Mouse (Mus musculus) B cell, adult 2 months (primary cell): ENCODE results near the gene Tbc1d2b.

Source experiments
- DNase-seq, 2 experiments: peaks; one replicate each; pipeline ENCODE4 v3.0.0; 2022

Gene Tbc1d2b

GRCm38 (mm10) chr9:90200501-90200900 lies 70.1 kb downstream of the Tbc1d2b start:
- no peak for DNase-seq

GRCm38 (mm10) chr9:90199611-90200010 lies 71.0 kb downstream of the Tbc1d2b start:
- no peak for DNase-seq

GRCm38 (mm10) chr9:90198531-90199449 lies 71.8 kb downstream of the Tbc1d2b start:
- no peak for DNase-seq

GRCm38 (mm10) chr9:90197866-90198383 lies 72.7 kb downstream of the Tbc1d2b start:
- DNase-seq, result no peak

- no peak for DNase-seq
Observed at GRCm38 (mm10) chr9:90197116-90197665, 73.4 kb downstream of the Tbc1d2b start.

- no peak for DNase-seq
Observed at GRCm38 (mm10) chr9:90196262-90196661, 74.3 kb downstream of the Tbc1d2b start.

GRCm38 (mm10) chr9:90195000-90195399 lies 75.6 kb downstream of the Tbc1d2b start:
- no peak for DNase-seq

GRCm38 (mm10) chr9:90189391-90189790 lies 81.2 kb downstream of the Tbc1d2b start:
- DNase-seq, result no peak

GRCm38 (mm10) chr9:90188893-90189292 lies 81.7 kb downstream of the Tbc1d2b start:
- no peak for DNase-seq

- no peak for DNase-seq
Observed at GRCm38 (mm10) chr9:90185356-90185910, 85.2 kb downstream of the Tbc1d2b start.

- DNase-seq, result no peak
Observed at GRCm38 (mm10) chr9:90184116-90184515, 86.5 kb downstream of the Tbc1d2b start.

GRCm38 (mm10) chr9:90183550-90183949 lies 87.1 kb downstream of the Tbc1d2b start:
- DNase-seq, result no peak

- no peak for DNase-seq
Observed at GRCm38 (mm10) chr9:90182636-90183421, 87.8 kb downstream of the Tbc1d2b start.

- peak; percentile 13 to 14 for DNase-seq
Observed at GRCm38 (mm10) chr9:90181656-90182388, 88.8 kb downstream of the Tbc1d2b start.

- DNase-seq, result no peak
Observed at GRCm38 (mm10) chr9:90179409-90179808, 91.2 kb downstream of the Tbc1d2b start.

GRCm38 (mm10) chr9:90173330-90173729 lies 97.3 kb downstream of the Tbc1d2b start:
- DNase-seq, result no peak

GRCm38 (mm10) chr9:90172528-90173321 lies 97.9 kb downstream of the Tbc1d2b start:
- no peak for DNase-seq

- DNase-seq, result no peak
Observed at GRCm38 (mm10) chr9:90171421-90171820, 99.2 kb downstream of the Tbc1d2b start.

GRCm38 (mm10) chr9:90169965-90170364 lies 100.6 kb downstream of the Tbc1d2b start:
- no peak for DNase-seq

- DNase-seq, result no peak
Observed at GRCm38 (mm10) chr9:90166615-90167014, 104.0 kb downstream of the Tbc1d2b start.

GRCm38 (mm10) chr9:90165590-90165989 lies 105.0 kb downstream of the Tbc1d2b start:
- DNase-seq, result no peak
